Mouse (Mus musculus): Measurements from ENCODE around the gene Pde10a.

DNA sequence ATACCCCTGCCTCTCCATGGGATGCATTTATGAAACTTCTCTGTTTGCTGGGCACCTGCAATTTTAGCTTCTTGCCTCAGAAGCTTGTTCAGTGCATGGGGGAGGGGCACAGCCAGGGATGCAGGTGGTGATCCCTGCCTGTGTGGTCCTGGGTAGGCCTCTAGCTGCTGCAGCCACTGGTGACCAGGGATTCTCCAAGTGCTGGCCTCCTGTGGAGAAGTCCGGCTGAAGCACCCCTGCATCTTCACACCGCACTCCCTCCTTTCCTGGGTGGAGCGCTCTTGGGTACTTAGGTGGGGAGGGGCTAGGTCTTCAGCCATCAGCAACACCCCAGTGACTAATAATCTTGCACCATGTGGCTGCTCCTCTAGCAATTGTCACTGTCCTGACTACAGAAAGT is 1.2 kb upstream of the Pde10a start:
- TF ChIP-seq ZKSCAN1 (IDR thresholded peaks at IDR 0.05; ENCODE audit: borderline replicate concordance, low read depth, low read length) (no peak), BHLHE40 (IDR thresholded peaks at IDR 0.05; ENCODE audit: low read depth, low read length) (no peak), TBP (conservative IDR thresholded peaks at IDR 0.05; ENCODE audit: low read depth, low read length) (no peak)

Measured in CH12.LX (cell line).